Mouse (Mus musculus) neural tube, embryonic 13.5 days (tissue): ENCODE measurements around the gene Iqsec1. TPM values are rescaled to one million over a fixed set of nuclear protein-coding genes. Genes with fewer than 3 reads are reported as not detected.

ENCODE experiments used
- ATAC-seq: fragments of 200-750 bp; cut with Nextera tagmentation; 2 replicates; pipeline ENCODE4 v1.8.0; 2017; ENCODE audit warnings: low read depth, mild to moderate bottlenecking, moderate TSS enrichment, moderate library complexity
- H3K27ac ChIP-seq: fragments of 300-500 bp; sonication (generic); replicated peaks from 2 replicates; pipeline ENCODE4 v1.5.1; 2015; ENCODE audit warnings: moderate library complexity, mild to moderate bottlenecking, inconsistent platforms
- H3K27me3 ChIP-seq: fragments of 300-500 bp; sonication (generic); 2 replicates; pipeline ENCODE4 v1.6.1; 2015; ENCODE audit warnings: mild to moderate bottlenecking, inconsistent platforms
- H3K36me3 ChIP-seq: fragments of 300-500 bp; sonication (generic); 2 replicates; pipeline ENCODE4 v1.6.1; 2015; ENCODE audit warnings: mild to moderate bottlenecking, inconsistent platforms
- H3K4me1 ChIP-seq: fragments of 300-500 bp; sonication (generic); replicated peaks from 2 replicates; pipeline ENCODE4 v1.6.1; 2015; ENCODE audit warnings: inconsistent platforms
- H3K4me2 ChIP-seq: fragments of 300-500 bp; sonication (generic); 2 replicates; pipeline ENCODE4 v1.6.1; 2015; ENCODE audit warnings: inconsistent platforms, mild to moderate bottlenecking, moderate library complexity
- H3K4me3 ChIP-seq: fragments of 300-500 bp; sonication (generic); 2 replicates; pipeline ENCODE4 v1.5.1; 2015; ENCODE audit warnings: mild to moderate bottlenecking, inconsistent platforms
- H3K9ac ChIP-seq: fragments of 300-500 bp; sonication (generic); 2 replicates; pipeline ENCODE4 v1.6.1; 2015; ENCODE audit warnings: moderate library complexity, mild to moderate bottlenecking, inconsistent platforms
- H3K9me3 ChIP-seq: fragments of 300-500 bp; sonication (generic); 2 replicates; pipeline ENCODE4 v1.6.1; 2016; ENCODE audit warnings: inconsistent platforms
- WGBS: fragments of 180-500 bp; shearing (Covaris S2); methylation state at CpG from one replicate; pipeline ENCODE4 v1.1.7; 2015; 5-methylcytosine and 5-hydroxymethylcytosine counted together
- polyA plus RNA-seq: library from polyadenylated mRNA; unstranded; fragments of >200 nt; fragmentation: Nextera tagmentation; extraction: Ambion mirVana; gene quantifications from 2 replicates; pipeline ENCODE4 v1.2.1, GENCODE M21; 2015

The Iqsec1 gene
- polyA plus RNA-seq, 1 experiment from 2014 or later: 15.0 TPM

GRCm38 (mm10) chr6:91001566-91001965 lies 13.1 kb upstream of the Iqsec1 start:
- Histone ChIP-seq H3K9ac (no peak overlapping the region), H3K27ac (peak overlapping the region; percentile 49), H3K4me1 (peaks cover 22% of the 10 kb centered on the region), H3K4me3 (no peak overlapping the region), H3K4me2 (peak overlapping the region; percentile 44; the same call in 1 of the 2 replicates), H3K27me3 (no peaks in the 10 kb centered on the region), H3K36me3 (no peaks in the 10 kb centered on the region), H3K9me3 (no peaks in the 10 kb centered on the region)
- 39% methylated on average over 7 of the region's 7 CpGs for WGBS
- ATAC-seq: no peak

GRCm38 (mm10) chr6:91000819-91001525 lies 12.5 kb upstream of the Iqsec1 start:
- H3K4me2 ChIP-seq: peak overlapping the region; percentile 44
- H3K36me3 ChIP-seq: no peaks in the 10 kb centered on the region
- peak overlapping the region; percentile 49 for H3K27ac ChIP-seq
- whole genome bisulfite sequencing: 9% methylated on average over 15 of the region's 15 CpGs
- peak overlapping the region; percentile 47; the same call in 1 of the 2 replicates for H3K9ac ChIP-seq
- no peaks in the 10 kb centered on the region for H3K9me3 ChIP-seq
- no peak overlapping the region for H3K4me3 ChIP-seq
- peak; percentile 75 for ATAC-seq
- H3K4me1 ChIP-seq: peaks cover 22% of the 10 kb centered on the region
- H3K27me3 ChIP-seq: no peaks in the 10 kb centered on the region

GRCm38 (mm10) chr6:90999176-90999575 lies 10.7 kb upstream of the Iqsec1 start:
- no peaks in the 10 kb centered on the region for H3K27me3 ChIP-seq
- ATAC-seq: no peak
- H3K36me3 ChIP-seq: no peaks in the 10 kb centered on the region
- H3K4me2 ChIP-seq: no peak overlapping the region
- no peak overlapping the region for H3K27ac ChIP-seq
- H3K4me1 ChIP-seq: peaks cover 22% of the 10 kb centered on the region
- H3K9me3 ChIP-seq: no peaks in the 10 kb centered on the region
- no peak overlapping the region for H3K4me3 ChIP-seq
- WGBS: 89% methylated on average over 4 of the region's 4 CpGs
- H3K9ac ChIP-seq: no peak overlapping the region

- Histone ChIP-seq H3K9ac (no peak overlapping the region), H3K36me3 (no peaks in the 10 kb centered on the region), H3K27ac (no peak overlapping the region), H3K27me3 (no peaks in the 10 kb centered on the region), H3K4me1 (peaks cover 22% of the 10 kb centered on the region), H3K9me3 (0 out of 2 replicates have a peak, but pooled peaks cover 10% of the 10 kb centered on the region), H3K4me3 (no peak overlapping the region), H3K4me2 (no peak overlapping the region)
- no peak for ATAC-seq
- WGBS: 90% methylated on average over 3 of the region's 3 CpGs
Observed at GRCm38 (mm10) chr6:90997025-90997424, 8.5 kb upstream of the Iqsec1 start.

- no peaks in the 10 kb centered on the region for H3K36me3 ChIP-seq
- no peak overlapping the region for H3K9ac ChIP-seq
- no peak overlapping the region for H3K4me3 ChIP-seq
- H3K4me1 ChIP-seq: peaks cover 15% of the 10 kb centered on the region
- no peak overlapping the region for H3K4me2 ChIP-seq
- H3K27ac ChIP-seq: no peak overlapping the region
- H3K9me3 ChIP-seq: 0 out of 2 replicates have a peak, but pooled peaks cover 10% of the 10 kb centered on the region
- ATAC-seq: no peak
- WGBS: 89% methylated on average over 2 of the region's 2 CpGs
- H3K27me3 ChIP-seq: no peaks in the 10 kb centered on the region
Observed at GRCm38 (mm10) chr6:90996181-90996580, 7.7 kb upstream of the Iqsec1 start.

GRCm38 (mm10) chr6:90988299-90988625 lies 223 bp downstream of the Iqsec1 start:
- WGBS: under 1% methylated on average over 27 of the region's 59 CpGs
- ATAC-seq: peak; percentile 45

GRCm38 (mm10) chr6:90987561-90988298 lies 755 bp downstream of the Iqsec1 start:
- Histone ChIP-seq H3K4me1 (peaks cover 23% of the 10 kb centered on the region), H3K27me3 (peaks cover 21% of the 10 kb centered on the region), H3K9ac (peak overlapping the region; percentile 80), H3K4me3 (peak overlapping the region; percentile 75), H3K27ac (peak overlapping the region; percentile 62), H3K36me3 (no peaks in the 10 kb centered on the region), H3K4me2 (peak overlapping the region; percentile 99), H3K9me3 (0 out of 2 replicates have a peak, but pooled peaks cover 16% of the 10 kb centered on the region)
- WGBS: under 1% methylated on average over 67 of the region's 76 CpGs
- peak; percentile 9 for ATAC-seq

More at GRCm38 (mm10) chr6:90988299-90988625, 223 bp downstream of the Iqsec1 start:
- Histone ChIP-seq H3K9ac (peak overlapping the region; percentile 80), H3K4me3 (peak overlapping the region; percentile 75), H3K9me3 (0 out of 2 replicates have a peak, but pooled peaks cover 20% of the 10 kb centered on the region), H3K4me2 (peak overlapping the region; percentile 99), H3K27me3 (peaks cover 21% of the 10 kb centered on the region), H3K36me3 (no peaks in the 10 kb centered on the region), H3K27ac (peak overlapping the region; percentile 62), H3K4me1 (peaks cover 23% of the 10 kb centered on the region)

- Histone ChIP-seq H3K4me3 (no peak overlapping the region), H3K27ac (no peak overlapping the region), H3K9ac (no peak overlapping the region), H3K9me3 (no peaks in the 10 kb centered on the region), H3K4me2 (no peak overlapping the region), H3K4me1 (peaks cover 23% of the 10 kb centered on the region), H3K36me3 (no peaks in the 10 kb centered on the region), H3K27me3 (peaks cover 21% of the 10 kb centered on the region)
- ATAC-seq: no peak
- 68% methylated on average over 3 of the region's 3 CpGs for WGBS
Observed at GRCm38 (mm10) chr6:90984101-90984500, 4.4 kb downstream of the Iqsec1 start.

GRCm38 (mm10) chr6:90974279-90974678 lies 14.2 kb downstream of the Iqsec1 start:
- Histone ChIP-seq H3K4me1 (0 out of 2 replicates have a peak, but pooled peaks cover 3% of the 10 kb centered on the region), H3K36me3 (no peaks in the 10 kb centered on the region), H3K9me3 (no peaks in the 10 kb centered on the region), H3K9ac (no peak overlapping the region), H3K4me2 (no peak overlapping the region), H3K27me3 (no peaks in the 10 kb centered on the region), H3K27ac (no peak overlapping the region), H3K4me3 (no peak overlapping the region)
- WGBS: 73% methylated on average over 2 of the region's 2 CpGs
- no peak for ATAC-seq

GRCm38 (mm10) chr6:90969341-90969871 lies 19.1 kb downstream of the Iqsec1 start:
- H3K4me3 ChIP-seq: no peak overlapping the region
- H3K4me2 ChIP-seq: no peak overlapping the region
- H3K36me3 ChIP-seq: no peaks in the 10 kb centered on the region
- no peaks in the 10 kb centered on the region for H3K9me3 ChIP-seq
- 53% methylated on average over 2 of the region's 2 CpGs for WGBS
- no peak overlapping the region for H3K27ac ChIP-seq
- 0 out of 2 replicates have a peak, but pooled peaks cover 4% of the 10 kb centered on the region for H3K4me1 ChIP-seq
- H3K27me3 ChIP-seq: no peaks in the 10 kb centered on the region
- ATAC-seq: no peak
- no peak overlapping the region for H3K9ac ChIP-seq

GRCm38 (mm10) chr6:90953349-90953748 lies 35.1 kb downstream of the Iqsec1 start:
- no peak overlapping the region for H3K27ac ChIP-seq
- no peaks in the 10 kb centered on the region for H3K4me1 ChIP-seq
- H3K4me3 ChIP-seq: no peak overlapping the region
- H3K4me2 ChIP-seq: no peak overlapping the region
- H3K27me3 ChIP-seq: no peaks in the 10 kb centered on the region
- WGBS: 80% methylated on average over 4 of the region's 4 CpGs
- no peaks in the 10 kb centered on the region for H3K9me3 ChIP-seq
- no peak for ATAC-seq
- no peaks in the 10 kb centered on the region for H3K36me3 ChIP-seq
- no peak overlapping the region for H3K9ac ChIP-seq

- Histone ChIP-seq H3K9ac (no peak overlapping the region), H3K4me1 (no peaks in the 10 kb centered on the region), H3K27me3 (no peaks in the 10 kb centered on the region), H3K4me3 (no peak overlapping the region), H3K36me3 (no peaks in the 10 kb centered on the region), H3K9me3 (no peaks in the 10 kb centered on the region), H3K27ac (no peak overlapping the region), H3K4me2 (no peak overlapping the region)
- no peak for ATAC-seq
- 82% methylated on average over 2 of the region's 2 CpGs for WGBS
Observed at GRCm38 (mm10) chr6:90950936-90951335, 37.5 kb downstream of the Iqsec1 start.
